Mouse (Mus musculus): Measurements from ENCODE around the gene Anpep.

Gene Anpep

GRCm38 (mm10) chr7:79860811-79861210 lies at the start of gene Anpep:
Gene Anpep (minus strand): TSS chr7:79861059.
- no peak for DNase-seq (ENCODE audit: low spot score)

GRCm38 (mm10) chr7:79907356-79907755 lies 46.5 kb upstream of the Anpep start:
- DNase-seq (ENCODE audit: low spot score) = no peak

GRCm38 (mm10) chr7:79906914-79907313 lies 46.1 kb upstream of the Anpep start:
- no peak for DNase-seq (ENCODE audit: low spot score)

- DNase-seq (ENCODE audit: low spot score) = no peak
Measured at GRCm38 (mm10) chr7:79905193-79905592, 44.3 kb upstream of the Anpep start.

- no peak for DNase-seq (ENCODE audit: low spot score)
Measured at GRCm38 (mm10) chr7:79903160-79903792, 42.4 kb upstream of the Anpep start.

GRCm38 (mm10) chr7:79900753-79901152 lies 39.9 kb upstream of the Anpep start:
- DNase-seq (ENCODE audit: low spot score) = peak; percentile 11

GRCm38 (mm10) chr7:79895225-79895624 lies 34.4 kb upstream of the Anpep start:
- no peak for DNase-seq (ENCODE audit: low spot score)

- DNase-seq (ENCODE audit: low spot score) = no peak
Measured at GRCm38 (mm10) chr7:79894790-79895189, 33.9 kb upstream of the Anpep start.

- DNase-seq (ENCODE audit: low spot score) = no peak
Measured at GRCm38 (mm10) chr7:79892576-79893428, 31.9 kb upstream of the Anpep start.

GRCm38 (mm10) chr7:79890436-79891221 lies 29.8 kb upstream of the Anpep start:
- DNase-seq (ENCODE audit: low spot score) = no peak

- no peak for DNase-seq (ENCODE audit: low spot score)
Measured at GRCm38 (mm10) chr7:79888603-79889002, 27.7 kb upstream of the Anpep start.

GRCm38 (mm10) chr7:79883613-79884334 lies 22.9 kb upstream of the Anpep start:
- DNase-seq (ENCODE audit: low spot score) = no peak

- no peak for DNase-seq (ENCODE audit: low spot score)
Measured at GRCm38 (mm10) chr7:79881901-79882300, 21.0 kb upstream of the Anpep start.

- DNase-seq (ENCODE audit: low spot score) = no peak
Measured at GRCm38 (mm10) chr7:79880998-79881397, 20.1 kb upstream of the Anpep start.

GRCm38 (mm10) chr7:79880033-79880432 lies 19.2 kb upstream of the Anpep start:
- DNase-seq (ENCODE audit: low spot score) = no peak

- no peak for DNase-seq (ENCODE audit: low spot score)
Measured at GRCm38 (mm10) chr7:79878455-79879025, 17.7 kb upstream of the Anpep start.

- no peak for DNase-seq (ENCODE audit: low spot score)
Measured at GRCm38 (mm10) chr7:79873407-79873806, 12.5 kb upstream of the Anpep start.

- no peak for DNase-seq (ENCODE audit: low spot score)
Measured at GRCm38 (mm10) chr7:79871797-79872345, 11.0 kb upstream of the Anpep start.

GRCm38 (mm10) chr7:79869072-79869719 lies 8.3 kb upstream of the Anpep start:
- no peak for DNase-seq (ENCODE audit: low spot score)

GRCm38 (mm10) chr7:79868475-79868874 lies 7.6 kb upstream of the Anpep start:
- no peak for DNase-seq (ENCODE audit: low spot score)

GRCm38 (mm10) chr7:79867861-79868260 lies 7.0 kb upstream of the Anpep start:
- no peak for DNase-seq (ENCODE audit: low spot score)
